Mouse (Mus musculus): ENCODE data around the gene Gadl1. TPM values are rescaled to one million over a fixed set of nuclear protein-coding genes. Genes with fewer than 3 reads are reported as not detected.
A peak's percentile ranks its signal among the peaks of the same experiment; 100 is the strongest.
"Not testable (repeated sequence)": the region's sequence is repeated elsewhere in the genome, so short reads cannot be mapped to it uniquely, and the experiment has no call there.

Gene Gadl1
- total and polyA plus RNA-seq, 3 experiments = 0.13 TPM; not detected in 2

- TF ChIP-seq TBP (conservative IDR thresholded peaks at IDR 0.05; ENCODE audit: low read depth, low read length) = no peak
- TF ChIP-seq E2F4 (IDR thresholded peaks at IDR 0.05; ENCODE audit: insufficient replicate concordance, low read depth, low read length) = no peak
- TF ChIP-seq NELFE (IDR thresholded peaks at IDR 0.05; ENCODE audit: low read depth, low read length) = no peak
- TF ChIP-seq ZNF384 (IDR thresholded peaks at IDR 0.05; ENCODE audit: low read depth, low read length) = no peak
- no peak for TF ChIP-seq MYC (IDR thresholded peaks at IDR 0.05; ENCODE audit: low read depth, low read length)
- TF ChIP-seq MAFK (IDR thresholded peaks at IDR 0.05; ENCODE audit: insufficient replicate concordance, low read length) = no peak
- TF ChIP-seq GABPA (IDR thresholded peaks at IDR 0.05; ENCODE audit: insufficient replicate concordance, low read depth, low read length) = no peak
- TF ChIP-seq JUND (conservative IDR thresholded peaks at IDR 0.05; ENCODE audit: low read depth, low read length) = no peak
- no peak for TF ChIP-seq USF1 (IDR thresholded peaks at IDR 0.05; ENCODE audit: low read depth, low read length)
- TF ChIP-seq CHD1 (IDR thresholded peaks at IDR 0.05; ENCODE audit: low read depth, low read length) = no peak
- no peak for TF ChIP-seq TCF12 (IDR thresholded peaks at IDR 0.05; ENCODE audit: low read depth, low read length)
- TF ChIP-seq RCOR1 (conservative IDR thresholded peaks at IDR 0.05; ENCODE audit: low read depth, low read length) = no peak
- TF ChIP-seq SMC3 (IDR thresholded peaks at IDR 0.05; ENCODE audit: low read depth, low read length) = peak; percentile 78
- TF ChIP-seq EP300 (IDR thresholded peaks at IDR 0.05; ENCODE audit: low read length) = no peak
- TF ChIP-seq JUN (IDR thresholded peaks at IDR 0.05; ENCODE audit: insufficient read depth, low read depth, low read length) = no peak
These were observed 151.4 kb downstream of the Gadl1 start (continued) for GRCm38 (mm10) chr9:116060691-116061090.

- H3K9ac ChIP-seq (ENCODE audit: insufficient read depth, low read depth) = no peak overlapping the region
- TF ChIP-seq CHD1 (IDR thresholded peaks at IDR 0.05; ENCODE audit: low read depth, low read length) (no peak), RCOR1 (conservative IDR thresholded peaks at IDR 0.05; ENCODE audit: low read depth, low read length) (no peak), HCFC1 (IDR thresholded peaks at IDR 0.05; ENCODE audit: low read depth, low read length) (no peak), PAX5 (IDR thresholded peaks at IDR 0.05; ENCODE audit: low read length) (no peak), NRF1 (IDR thresholded peaks at IDR 0.05; ENCODE audit: low read depth, low read length) (no peak), MXI1 (IDR thresholded peaks at IDR 0.05; ENCODE audit: low read depth, low read length) (no peak), E2F4 (IDR thresholded peaks at IDR 0.05; ENCODE audit: insufficient replicate concordance, low read depth, low read length) (no peak), IRF4 (IDR thresholded peaks at IDR 0.05; ENCODE audit: low read depth, low read length) (no peak), JUND (conservative IDR thresholded peaks at IDR 0.05; ENCODE audit: low read depth, low read length) (no peak), USF2 (conservative IDR thresholded peaks at IDR 0.05; ENCODE audit: low read depth, low read length) (no peak), RAD21 (IDR thresholded peaks at IDR 0.05; ENCODE audit: low read depth, low read length) (no peak), MAZ (IDR thresholded peaks at IDR 0.05; ENCODE audit: low read depth, low read length) (no peak), MAX (IDR thresholded peaks at IDR 0.05; ENCODE audit: low read length) (no peak), EP300 (IDR thresholded peaks at IDR 0.05; ENCODE audit: low read length) (no peak), MEF2A (IDR thresholded peaks at IDR 0.05; ENCODE audit: borderline replicate concordance, low read depth, low read length) (no peak), SIN3A (IDR thresholded peaks at IDR 0.05; ENCODE audit: low read length) (no peak), CTCF (conservative IDR thresholded peaks at IDR 0.05 in 1 of 2, IDR thresholded peaks at IDR 0.05 in 1 of 2; ENCODE audit: low read depth in 2 of 2, low read length in 2 of 2) (no peak), UBTF (IDR thresholded peaks at IDR 0.05; ENCODE audit: low read depth, low read length) (no peak), BHLHE40 (IDR thresholded peaks at IDR 0.05; ENCODE audit: low read depth, low read length) (no peak)
- H3K4me2 ChIP-seq (ENCODE audit: insufficient read depth, low read depth, poor library complexity, severe bottlenecking) = no peak overlapping the region
- H3K4me3 ChIP-seq (replicated peaks in 1 of 3; ENCODE audit: low read depth in 2 of 3, low read length in 2 of 3, poor library complexity in 1 of 3) = no peak overlapping the region
- DNase-seq (ENCODE audit: extremely low read depth) = no peak
- no peak overlapping the region for H3K27ac ChIP-seq (ENCODE audit: insufficient read depth, low read depth)
- H3K9me3 ChIP-seq (replicated peaks; ENCODE audit: low read length) = no peaks in the 10 kb centered on the region
- no peaks in the 10 kb centered on the region for H3K79me2 ChIP-seq (replicated peaks; ENCODE audit: control insufficient read depth, extremely low read depth, insufficient read depth, poor library complexity, severe bottlenecking)
- peaks cover 0 to 9% of the 10 kb centered on the region in 2 experiments; a peak in 1 of 4 replicates for H3K4me1 ChIP-seq (ENCODE audit: control insufficient read depth in 1 of 2, insufficient read depth in 2 of 2)
- in situ Hi-C loops (cut with MboI; ENCODE audit: low pct_ligation_motif_present, low pct_unique_long_range_greater_than_20kb, low sequenced_read_pairs) = no loop called here
- no peaks in the 10 kb centered on the region for H3K36me3 ChIP-seq (replicated peaks in 1 of 2; ENCODE audit: control insufficient read depth in 1 of 2, insufficient read depth in 1 of 2, low read length in 1 of 2)
- dilution Hi-C loops (cut with MboI; ENCODE audit: extremely low pct_ligation_motif_present, extremely low pct_unique_long_range_greater_than_20kb, low sequenced_read_pairs) = no loop called here
- H3K27me3 ChIP-seq (replicated peaks) = no peaks in the 10 kb centered on the region
These were observed 155.5 kb downstream of the Gadl1 start for GRCm38 (mm10) chr9:116064774-116065173.

GRCm38 (mm10) chr9:116071561-116071960 lies 162.3 kb downstream of the Gadl1 start:
- H3K27ac ChIP-seq (ENCODE audit: insufficient read depth, low read depth); H3K9me3 ChIP-seq (replicated peaks; ENCODE audit: low read length); in situ Hi-C loops (cut with MboI; ENCODE audit: low pct_ligation_motif_present, low pct_unique_long_range_greater_than_20kb, low sequenced_read_pairs); H3K79me2 ChIP-seq (replicated peaks; ENCODE audit: control insufficient read depth, extremely low read depth, insufficient read depth, poor library complexity, severe bottlenecking); DNase-seq (ENCODE audit: extremely low read depth); H3K4me3 ChIP-seq (replicated peaks in 1 of 3; ENCODE audit: low read depth in 2 of 3, low read length in 2 of 3, poor library complexity in 1 of 3); dilution Hi-C loops (cut with MboI; ENCODE audit: extremely low pct_ligation_motif_present, extremely low pct_unique_long_range_greater_than_20kb, low sequenced_read_pairs); H3K9ac ChIP-seq (ENCODE audit: insufficient read depth, low read depth); H3K4me2 ChIP-seq (ENCODE audit: insufficient read depth, low read depth, poor library complexity, severe bottlenecking); H3K36me3 ChIP-seq (replicated peaks in 1 of 2; ENCODE audit: control insufficient read depth in 1 of 2, insufficient read depth in 1 of 2, low read length in 1 of 2); H3K27me3 ChIP-seq (replicated peaks): not testable (repeated sequence)
- H3K4me1 ChIP-seq (ENCODE audit: control insufficient read depth in 1 of 2, insufficient read depth in 2 of 2) = peaks cover 0 to 10% of the 10 kb centered on the region in 2 experiments; a peak in 2 of 4 replicates
